Mouse (Mus musculus): ENCODE measurements at regions not wholly inside any gene's neighbourhood (a gene's known extent, or its start where the extent isn't known, plus 50 kb on each side); places are given as distances from the start of the nearest gene placed in this dataset.
"Not testable (repeated sequence)": the region's sequence is repeated elsewhere in the genome, so short reads cannot be mapped to it uniquely, and the experiment has no call there.

DNA sequence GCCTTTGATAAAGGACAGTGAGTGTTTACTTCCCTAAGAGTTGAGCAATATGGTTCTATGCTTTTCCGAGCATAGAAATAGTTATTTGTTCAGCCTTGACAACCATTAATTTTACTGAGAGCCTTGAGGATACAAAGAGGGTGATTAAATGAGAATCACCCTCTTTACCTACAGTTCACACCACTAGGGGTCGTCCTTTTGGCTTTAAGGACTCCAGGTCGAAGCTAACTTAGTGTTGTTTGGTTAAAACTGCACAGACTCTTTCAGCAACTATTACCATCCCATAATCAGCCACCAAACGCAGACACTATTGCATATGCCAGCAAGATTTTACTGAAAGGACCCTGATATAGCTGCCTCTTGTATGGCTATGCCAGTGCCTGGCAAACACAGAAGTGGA is 559.2 kb upstream of the 2610301B20Rik start:
- DNase-seq (ENCODE audit: low read depth) = no peak

DNA sequence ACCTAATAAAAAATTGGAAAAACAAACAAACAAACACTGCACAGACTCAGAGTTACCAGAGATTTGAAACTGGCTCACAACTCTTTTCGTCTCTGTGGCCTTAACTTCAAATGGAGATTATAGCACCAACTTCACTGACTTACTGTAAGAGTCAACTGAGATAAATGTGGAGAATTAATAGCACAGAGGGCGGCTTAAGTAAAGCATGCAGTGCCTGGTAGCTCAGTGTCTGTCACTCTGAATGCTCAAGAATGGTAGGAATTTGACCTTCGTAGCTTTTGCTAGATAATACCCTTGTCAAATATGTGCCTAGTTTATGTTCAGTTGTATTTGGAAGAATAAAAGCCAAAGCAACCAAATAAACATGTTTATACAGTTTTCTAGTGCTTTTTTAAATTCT is 558.4 kb upstream of the 2610301B20Rik start:
- DNase-seq (ENCODE audit: low read depth) = no peak

DNA sequence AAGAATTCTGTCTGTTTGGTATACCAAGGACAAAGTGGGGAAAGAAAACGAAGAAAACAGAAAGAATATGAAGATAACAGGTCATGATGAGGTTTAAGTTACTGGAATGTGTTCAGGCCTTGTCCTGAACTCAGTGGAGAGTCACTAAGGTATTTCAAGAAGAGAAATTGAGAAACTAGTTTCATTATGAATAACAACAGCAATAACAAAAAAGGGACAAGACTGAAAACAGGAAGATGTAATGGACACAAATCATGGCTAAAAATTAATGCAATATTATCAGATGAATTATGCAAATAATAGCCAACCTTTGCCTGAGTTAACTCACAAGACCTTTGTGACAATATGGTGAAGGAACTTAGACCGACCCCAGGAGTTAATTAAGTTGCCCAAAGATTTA is 530.2 kb upstream of the 2610301B20Rik start:
- DNase-seq (ENCODE audit: low read depth) = no peak

DNA sequence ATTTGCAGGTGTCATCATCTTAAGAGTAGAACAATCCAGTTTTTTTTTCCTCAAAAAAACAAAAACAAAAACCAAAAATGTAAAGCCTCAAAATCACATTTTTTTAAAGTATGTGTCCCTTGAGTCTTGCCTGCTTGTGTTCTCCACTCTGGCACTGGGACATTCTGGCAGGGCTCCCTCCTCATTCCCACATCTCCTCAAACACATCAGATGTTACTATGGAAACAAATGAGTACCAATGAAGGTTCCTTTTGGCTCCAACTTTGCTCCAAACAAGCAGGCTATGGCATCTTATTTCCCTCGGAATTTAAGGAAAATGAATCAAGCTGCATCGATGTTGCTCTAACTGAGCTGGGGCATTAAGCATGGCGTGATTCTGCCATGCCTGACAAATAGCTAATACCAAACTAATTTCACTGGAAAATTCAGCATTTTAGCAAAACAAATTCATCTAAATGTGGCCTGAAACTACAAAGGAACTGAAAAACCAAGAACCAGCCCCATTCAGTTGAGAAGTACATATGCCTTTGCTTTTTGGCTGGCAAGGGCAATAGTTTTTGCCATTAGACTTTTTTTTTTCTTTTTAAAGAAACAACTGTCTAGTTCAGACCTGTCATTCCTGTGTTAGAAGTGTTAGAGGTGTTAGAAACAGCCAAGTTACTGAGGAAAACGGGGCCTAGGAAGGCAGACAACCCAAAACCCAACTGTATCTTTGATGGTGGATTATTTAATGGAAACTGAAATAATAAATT is 522.2 kb upstream of the 2610301B20Rik start:
- DNase-seq (ENCODE audit: low read depth) = no peak

DNA sequence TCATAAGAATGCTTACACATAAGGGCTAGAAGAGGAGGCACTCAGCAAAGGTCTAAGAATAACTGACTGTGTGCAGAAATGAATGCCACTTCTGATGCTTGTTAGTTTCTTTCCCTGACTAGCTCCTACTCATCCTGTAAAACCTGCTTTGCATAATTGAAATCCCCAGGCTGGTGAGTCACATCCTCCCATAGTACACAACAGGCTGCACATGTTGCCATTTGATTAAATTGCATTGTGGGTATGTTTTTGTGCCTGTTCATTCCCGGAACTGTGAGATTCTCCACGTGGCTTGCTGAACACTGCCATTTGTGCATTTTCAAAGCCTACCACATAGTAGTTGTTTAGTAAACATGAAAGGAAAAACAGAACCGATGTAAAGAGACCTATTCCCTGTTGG is 516.7 kb upstream of the 2610301B20Rik start:
- DNase-seq (ENCODE audit: low read depth) = no peak

DNA sequence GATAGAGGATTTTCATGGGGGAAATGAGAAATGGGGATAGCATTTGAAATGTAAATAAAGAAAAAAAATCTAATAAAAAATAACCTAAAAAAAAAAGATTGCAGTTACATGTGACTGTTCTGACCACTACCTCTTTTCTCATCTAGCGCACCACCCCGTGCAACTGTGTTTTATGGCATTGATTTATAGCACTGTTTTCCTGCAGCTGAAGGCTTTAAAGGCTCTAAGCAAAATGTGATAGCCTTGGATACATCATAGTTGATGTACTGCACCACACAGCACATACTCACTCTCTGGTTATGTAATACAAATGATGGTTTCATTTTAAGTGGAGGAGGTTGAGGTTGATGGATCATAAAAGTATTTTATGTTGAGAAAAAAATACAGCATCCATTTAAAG is 484.5 kb upstream of the 2610301B20Rik start:
- DNase-seq (ENCODE audit: low read depth) = no peak

DNA sequence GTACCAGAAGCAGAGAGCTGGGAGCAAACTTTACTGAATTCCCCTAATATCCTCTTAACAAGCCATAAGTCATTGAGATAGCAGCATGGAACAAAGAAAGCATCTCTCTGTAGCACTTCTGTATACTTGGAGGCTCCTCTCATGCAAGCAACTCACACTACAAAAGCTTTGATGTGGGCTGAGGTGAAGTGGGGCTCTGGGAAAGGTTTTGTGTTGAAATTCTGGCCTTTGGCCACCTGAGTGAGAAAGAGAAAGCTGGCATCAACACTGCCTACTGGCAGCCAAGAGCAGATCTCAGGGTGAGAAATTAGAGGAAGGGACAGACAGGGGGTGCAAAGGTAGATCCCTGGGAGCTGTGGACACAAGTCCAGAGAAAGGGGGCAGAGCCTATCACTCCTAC is 477.0 kb upstream of the 2610301B20Rik start:
- DNase-seq (ENCODE audit: low read depth) = no peak

DNA sequence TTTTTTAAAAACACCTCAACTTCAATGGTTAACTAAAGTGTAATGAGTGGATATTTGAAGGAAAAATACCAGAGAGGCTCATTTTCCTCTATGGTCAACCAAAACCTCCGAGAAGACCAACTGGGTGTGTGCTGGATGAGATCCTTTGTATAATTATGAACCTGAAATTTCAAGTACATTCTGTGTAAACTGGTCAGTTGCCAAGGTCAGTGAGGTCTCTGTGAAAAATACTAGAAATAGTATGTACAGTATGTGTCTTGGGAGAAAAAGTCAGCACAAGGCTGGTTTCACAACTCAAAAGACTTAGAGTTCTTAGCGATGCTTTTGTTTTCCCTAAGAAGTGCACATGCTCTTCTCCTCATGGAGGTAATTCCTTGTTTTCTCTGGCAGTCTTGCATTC is 476.2 kb upstream of the 2610301B20Rik start:
- no peak for DNase-seq (ENCODE audit: low read depth)

DNA sequence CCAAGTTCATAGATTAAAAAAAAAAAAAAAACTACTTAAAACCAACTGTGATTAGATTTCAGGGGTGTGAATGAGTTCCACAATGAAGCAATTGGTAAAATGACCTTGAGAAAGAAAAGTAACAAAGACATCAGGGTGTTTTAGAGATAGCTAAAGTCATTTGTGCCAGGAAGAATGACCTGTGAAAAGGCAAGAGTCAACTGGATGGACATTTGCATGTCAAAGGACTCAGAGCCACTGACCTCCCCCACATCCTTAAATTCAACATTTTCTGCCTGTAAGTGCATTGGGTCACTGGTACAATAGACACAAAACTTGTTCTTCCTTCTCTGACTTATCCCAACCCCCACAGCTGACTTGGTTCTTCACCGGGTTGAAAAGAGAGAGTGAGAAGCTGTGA is 474.6 kb upstream of the 2610301B20Rik start:
- DNase-seq (ENCODE audit: low read depth) = no peak

DNA sequence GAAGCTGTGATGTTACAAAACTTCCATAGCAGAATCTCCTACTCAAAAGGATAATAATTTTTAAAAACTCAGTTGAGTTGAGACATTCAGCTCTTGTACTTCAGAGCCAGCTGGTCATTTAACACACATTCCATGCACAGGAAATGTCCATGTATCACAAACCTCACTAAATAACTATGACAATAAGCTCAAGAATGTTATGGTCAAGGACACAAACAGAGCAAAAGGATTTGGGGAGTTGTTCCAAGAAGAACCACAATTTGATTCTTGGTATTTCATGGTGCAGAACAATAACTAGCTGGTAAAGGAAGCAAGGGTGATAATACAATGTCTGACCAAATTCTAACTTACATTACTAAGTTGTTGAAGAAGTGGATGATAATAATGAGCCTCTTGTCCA is 471.4 kb upstream of the 2610301B20Rik start:
- no peak for DNase-seq (ENCODE audit: low read depth)

DNA sequence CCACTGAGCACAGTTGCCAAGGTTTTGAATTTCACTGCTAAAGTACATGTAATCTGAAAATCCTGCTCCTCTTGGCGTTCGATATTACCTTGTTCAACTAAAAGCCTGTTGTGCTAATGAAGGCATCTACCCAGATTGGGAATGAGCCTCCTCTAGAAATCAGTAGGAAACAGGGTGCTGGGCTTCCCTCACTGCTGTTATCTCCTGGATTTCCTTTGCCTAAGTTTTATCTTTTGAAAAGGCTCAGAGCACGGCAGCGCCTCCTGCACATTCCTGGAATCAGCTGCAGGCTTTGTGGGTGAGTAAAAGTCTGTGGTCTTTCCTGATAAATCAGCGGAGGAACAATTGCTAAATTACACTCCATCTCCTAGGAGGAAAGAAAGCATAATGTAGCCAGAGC is 469.9 kb upstream of the 2610301B20Rik start:
- DNase-seq (ENCODE audit: low read depth) = no peak

DNA sequence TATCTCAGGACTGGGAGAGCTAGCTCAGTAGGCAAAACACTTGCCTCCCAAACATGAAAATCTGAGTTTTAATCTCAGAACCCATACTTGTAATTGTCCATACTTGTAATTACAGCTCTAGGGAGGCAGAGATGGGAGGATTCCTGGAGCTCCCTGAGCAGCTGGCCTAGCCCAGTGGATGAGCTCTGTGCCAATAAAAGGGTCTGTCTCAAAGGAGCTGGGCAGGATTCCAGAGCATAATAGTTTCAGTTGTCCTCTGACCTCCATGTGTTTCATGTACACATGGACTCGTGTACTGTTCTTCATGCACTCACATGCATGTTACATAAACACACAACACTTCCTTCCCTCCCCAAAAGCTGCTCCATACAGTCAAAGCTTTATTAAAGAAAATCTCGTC is 469.2 kb upstream of the 2610301B20Rik start:
- no peak for DNase-seq (ENCODE audit: low read depth)

DNA sequence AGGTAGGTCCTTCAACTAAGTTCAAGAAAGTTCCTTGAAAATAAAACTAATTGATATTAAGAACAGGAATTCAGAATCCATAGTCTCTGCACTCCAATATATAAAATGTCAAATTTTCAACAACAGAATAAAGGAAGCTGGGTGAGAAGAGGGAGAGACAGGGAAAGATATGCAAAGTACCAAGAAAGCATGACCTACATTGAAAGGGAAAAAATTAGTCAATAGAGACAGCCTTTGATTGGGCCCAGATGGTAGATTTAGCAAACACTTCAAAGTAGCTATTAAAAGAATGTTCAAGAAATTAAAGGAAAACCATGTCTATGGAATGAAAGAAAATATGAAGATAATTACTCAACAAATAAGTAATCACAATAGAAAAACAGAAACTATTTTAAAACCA is 460.0 kb upstream of the 2610301B20Rik start:
- DNase-seq (ENCODE audit: low read depth) = no peak

DNA sequence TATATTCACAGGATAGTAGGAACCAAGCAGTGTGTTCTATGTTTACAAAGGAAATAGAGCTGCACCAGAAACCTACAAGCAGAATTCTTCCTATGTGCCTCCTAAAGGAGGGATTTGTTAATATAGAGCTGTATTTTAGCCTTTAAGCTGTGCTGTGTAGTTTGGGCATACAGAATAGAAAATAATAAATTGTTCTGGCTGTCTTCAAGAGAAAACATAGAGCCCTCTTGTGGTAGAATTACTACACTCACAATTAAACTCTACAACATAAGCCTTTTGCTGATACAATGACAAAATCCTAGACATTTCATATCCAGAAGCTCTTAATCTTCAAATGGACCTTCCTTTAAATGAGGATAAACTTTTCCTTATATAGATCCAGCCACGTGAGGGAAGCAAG is 452.9 kb upstream of the 2610301B20Rik start:
- no peak for DNase-seq (ENCODE audit: low read depth)

DNA sequence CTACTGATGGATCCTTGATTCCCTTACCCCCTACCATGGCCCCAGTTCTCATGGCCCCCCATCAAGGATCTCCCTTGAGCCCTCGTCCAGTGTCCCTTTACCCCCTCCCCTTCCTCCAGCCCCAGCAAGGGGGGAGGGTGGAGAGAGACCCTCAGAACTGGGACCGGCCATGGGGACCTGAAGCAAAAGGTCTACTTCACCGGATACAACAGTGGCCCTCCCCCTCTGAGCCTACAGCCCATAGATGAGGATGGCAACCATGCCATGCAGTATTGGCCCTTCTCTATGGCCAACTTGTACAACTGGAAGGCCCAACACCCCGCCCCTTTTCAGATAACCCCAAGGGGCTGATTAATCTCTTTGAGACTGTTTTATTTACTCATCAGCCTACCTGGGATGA is 439.9 kb upstream of the 2610301B20Rik start:
- no peak for DNase-seq (ENCODE audit: low read depth)

DNA sequence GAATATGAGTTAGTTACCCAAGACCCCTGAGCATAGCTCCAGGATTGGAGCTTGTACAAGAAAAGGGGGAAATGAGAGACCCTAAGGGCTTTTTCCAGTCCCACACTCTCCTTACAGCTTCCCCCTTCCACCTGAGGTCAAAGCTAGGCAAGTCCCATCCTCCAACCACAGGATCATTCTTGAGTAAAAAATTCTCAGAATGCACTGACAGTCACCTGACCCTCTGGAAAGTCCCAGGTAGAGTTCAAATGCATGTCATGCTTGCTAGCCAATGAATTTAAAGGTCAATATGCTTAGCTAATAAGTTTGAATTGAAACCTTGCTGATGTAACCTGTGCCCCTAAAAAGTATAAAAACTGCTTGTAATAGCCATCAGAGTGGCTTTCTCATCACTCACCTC is 434.4 kb upstream of the 2610301B20Rik start:
- DNase-seq (ENCODE audit: low read depth) = not testable (repeated sequence)

DNA sequence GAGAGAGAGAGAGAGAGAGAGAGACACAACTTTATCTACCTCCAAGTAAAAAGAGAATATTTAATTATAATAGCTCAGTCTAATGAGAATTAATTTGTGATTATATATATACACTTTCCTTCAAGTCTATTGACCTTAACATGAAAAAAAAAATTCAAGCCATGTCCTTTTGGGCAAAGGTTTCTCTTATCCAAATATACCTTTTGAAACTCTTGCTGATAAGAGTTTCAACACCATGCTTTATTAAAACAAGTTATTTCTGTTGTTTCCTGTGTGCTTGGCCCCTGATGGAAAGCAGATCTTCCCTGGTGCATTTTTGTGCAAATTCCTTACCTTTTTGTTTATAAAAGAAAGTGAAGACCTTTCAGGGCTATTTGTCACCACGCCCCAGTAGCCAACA is 414.7 kb upstream of the 2610301B20Rik start:
- no peak for DNase-seq (ENCODE audit: low read depth)

DNA sequence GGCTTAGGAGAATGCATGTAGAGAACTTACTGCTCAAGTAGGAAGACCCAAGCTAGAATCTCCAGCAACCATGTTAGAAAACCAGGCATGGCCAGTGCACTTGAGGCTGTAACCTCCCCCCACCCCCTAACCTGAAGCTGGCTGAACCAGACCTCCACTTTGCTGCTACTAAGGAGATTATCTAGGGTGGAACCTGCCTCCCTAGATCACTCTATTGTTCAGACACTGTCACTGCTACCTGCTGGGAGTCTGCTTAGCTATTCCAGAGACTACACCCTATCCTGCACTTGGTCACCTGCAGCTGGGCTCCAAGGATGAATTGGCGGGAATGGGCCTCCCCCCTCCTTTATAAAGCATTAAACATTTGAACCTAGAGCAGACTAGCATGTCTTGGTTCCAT is 393.4 kb upstream of the 2610301B20Rik start:
- no peak for DNase-seq (ENCODE audit: low read depth)

DNA sequence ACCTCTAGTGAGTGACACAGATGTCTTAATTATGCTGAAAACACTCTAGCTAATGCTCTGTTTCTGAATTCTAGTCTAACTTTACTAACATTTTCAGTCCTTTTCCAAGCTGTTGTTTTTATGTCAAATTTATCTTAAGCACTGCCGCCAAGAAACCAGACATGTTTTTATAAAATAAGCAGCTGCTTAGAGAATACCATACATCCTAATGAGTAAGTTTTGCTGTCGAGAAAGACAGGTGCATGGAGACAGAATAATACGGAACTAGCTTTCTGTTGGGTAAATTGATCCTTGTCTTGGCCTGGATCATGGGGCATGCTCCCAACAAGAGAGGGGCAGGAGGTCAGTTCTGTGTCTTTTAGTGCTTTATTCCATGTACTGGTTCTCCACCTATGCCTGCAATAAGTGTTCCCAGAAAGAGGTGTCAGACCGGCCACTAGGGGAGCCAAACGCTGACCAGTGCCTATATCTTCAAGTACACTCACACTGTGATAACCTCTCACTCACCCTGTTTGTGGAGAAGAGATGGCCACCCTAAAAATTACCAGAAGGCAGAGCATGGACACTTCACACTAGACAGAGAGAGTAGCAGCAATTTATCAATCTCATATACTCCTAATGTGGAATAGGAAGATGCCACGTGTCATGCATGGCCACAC is 366.0 kb upstream of the 2610301B20Rik start:
- DNase-seq (ENCODE audit: low read depth) = no peak

DNA sequence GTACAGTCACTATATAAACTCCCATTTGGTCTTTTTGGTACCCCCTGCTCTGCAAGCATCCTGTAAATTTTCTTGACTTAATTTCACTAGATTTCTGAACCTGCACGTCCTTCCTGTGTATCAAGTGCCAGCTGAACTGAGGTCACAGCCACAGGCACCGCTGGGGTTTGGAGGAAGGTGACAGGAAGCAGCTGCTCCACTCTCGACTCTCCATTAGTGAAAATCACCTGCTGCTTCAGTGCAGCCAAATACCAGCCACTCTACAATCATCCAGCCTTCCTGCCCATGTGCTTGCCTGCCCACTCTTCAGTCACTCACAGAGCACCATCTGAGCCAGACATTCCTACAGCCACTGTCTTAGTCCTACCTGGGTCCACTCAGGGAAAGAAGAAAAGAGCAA is 364.3 kb upstream of the 2610301B20Rik start:
- DNase-seq (ENCODE audit: low read depth) = no peak

DNA sequence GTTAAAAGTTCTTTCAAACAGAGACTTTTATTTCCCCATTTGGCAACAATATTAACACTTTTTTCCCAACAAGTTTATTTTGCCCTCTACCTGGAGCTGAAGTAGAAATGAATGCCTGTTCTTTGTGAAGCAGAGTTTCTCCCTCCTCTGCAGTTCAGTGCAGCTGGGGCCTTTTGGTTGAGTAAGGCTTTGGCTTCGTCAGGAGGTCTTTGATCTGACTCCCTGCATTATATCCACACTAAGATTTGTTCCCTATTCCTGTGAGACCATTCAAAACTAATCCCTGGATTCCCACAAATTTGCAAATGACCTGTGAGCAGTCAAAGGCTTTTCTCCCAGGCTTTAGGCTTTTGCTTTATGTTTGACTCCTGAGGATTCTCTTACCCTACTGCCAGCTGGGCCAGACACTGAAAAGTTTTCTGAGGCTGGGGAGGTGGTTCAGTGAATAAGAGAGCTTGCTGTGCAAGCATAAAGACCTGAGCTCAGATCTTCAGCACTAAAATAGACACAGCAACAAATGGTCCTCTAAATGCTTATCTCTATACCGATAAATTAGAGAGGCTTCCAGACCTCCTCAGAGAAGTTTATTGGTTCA is 323.5 kb upstream of the 2610301B20Rik start:
- DNase-seq (ENCODE audit: low read depth) = no peak

DNA sequence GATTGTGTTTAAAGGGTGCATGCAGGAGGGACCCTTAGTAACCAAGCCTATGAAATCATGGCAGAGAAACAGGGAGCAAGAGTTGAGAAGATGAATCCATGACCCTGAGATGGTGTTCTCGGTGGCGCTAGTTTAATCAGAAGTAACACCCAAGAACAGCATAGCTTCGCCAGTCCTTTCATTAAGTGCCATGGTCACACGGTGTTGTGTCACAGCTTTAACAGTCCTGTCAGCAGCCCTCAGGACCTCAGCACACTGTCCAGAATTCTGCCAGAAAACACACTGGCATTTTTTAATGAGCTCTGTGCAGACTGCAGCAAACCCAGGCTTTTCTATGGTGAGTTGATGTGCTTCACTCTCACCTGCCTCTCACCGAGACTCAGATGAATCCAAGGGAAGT is 320.6 kb upstream of the 2610301B20Rik start:
- no peak for DNase-seq (ENCODE audit: low read depth)

DNA sequence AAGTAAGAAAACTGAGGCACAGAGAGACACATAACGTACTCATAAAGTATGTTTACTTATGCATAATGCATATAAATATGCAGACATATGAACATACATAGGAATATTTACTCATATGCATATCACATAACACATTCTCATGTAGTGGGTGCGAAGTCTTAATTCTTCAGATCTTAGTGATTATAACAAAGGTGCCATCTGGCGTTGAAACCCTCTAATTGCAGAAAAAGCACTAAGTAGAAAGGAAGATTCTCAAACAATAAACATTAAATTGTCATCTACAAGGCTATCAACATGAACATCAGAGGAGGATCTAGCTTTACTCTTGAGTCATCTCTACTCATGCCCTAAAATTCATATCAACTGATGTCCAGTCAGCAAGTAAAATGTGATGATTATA is 314.2 kb upstream of the 2610301B20Rik start:
- no peak for DNase-seq (ENCODE audit: low read depth)

DNA sequence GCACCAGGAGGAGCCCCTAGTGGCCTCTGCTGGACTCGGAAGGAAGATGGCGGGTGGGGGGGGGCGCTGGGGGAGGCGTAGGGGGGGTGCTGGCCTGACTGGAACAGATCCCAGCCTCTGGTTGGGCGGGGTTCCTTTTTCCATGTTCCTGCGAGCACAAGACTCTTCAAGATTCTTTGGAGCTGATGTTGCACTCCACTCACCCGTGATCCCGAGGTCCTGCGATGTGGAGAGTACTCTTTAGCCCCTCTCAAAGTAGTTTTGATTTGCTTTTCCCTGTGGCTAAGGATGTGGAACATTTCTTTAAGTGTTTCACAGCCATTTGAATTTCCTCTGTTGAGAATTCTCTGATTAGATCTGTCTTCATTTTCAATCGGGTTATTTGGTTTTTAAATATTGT is 269.8 kb upstream of the 2610301B20Rik start:
- DNase-seq (ENCODE audit: low read depth) = no peak
